Mouse (Mus musculus) myocyte (in vitro differentiated cells): ENCODE data around the gene Gm49368. TPM values are rescaled to one million over a fixed set of nuclear protein-coding genes. Genes with fewer than 3 reads are reported as not detected.

Experiments used
- H3K27me3 ChIP-seq: one replicate; pipeline ENCODE4 v1.6.1; 2011; ENCODE audit not compliant: control insufficient read depth, insufficient read depth, insufficient read length
- H3K36me3 ChIP-seq: one replicate; pipeline ENCODE4 v1.6.1; 2011; ENCODE audit not compliant: control insufficient read depth, insufficient read depth
- H3K4me2 ChIP-seq: one replicate; pipeline ENCODE4 v1.6.1; 2011; ENCODE audit warnings: low read depth, control low read depth
- H3K4me3 ChIP-seq: one replicate; pipeline ENCODE4 v1.5.1; 2011; ENCODE audit warnings: mild to moderate bottlenecking, control low read depth, moderate library complexity
- H3K79me2 ChIP-seq: one replicate; pipeline ENCODE4 v1.6.1; 2011; ENCODE audit not compliant: control insufficient read depth, insufficient read depth
- H3ac ChIP-seq: one replicate; pipeline ENCODE4 v1.6.1; 2011; ENCODE audit not compliant: control insufficient read depth, insufficient read length
- CEBPB ChIP-seq: IDR thresholded peaks from 2 replicates; pipeline ENCODE4 v1.6.1; 2011; ENCODE audit warnings: mild to moderate bottlenecking, moderate library complexity; ENCODE audit not compliant: poor library complexity, insufficient read depth, severe bottlenecking
- E2F4 ChIP-seq: IDR thresholded peaks from one replicate; pipeline ENCODE4 v1.6.1; 2011; ENCODE audit warnings: mild to moderate bottlenecking, control low read depth, moderate library complexity; ENCODE audit not compliant: insufficient read depth
- MAX ChIP-seq: IDR thresholded peaks from one replicate; pipeline ENCODE4 v1.6.1; 2011; ENCODE audit warnings: low read depth, mild to moderate bottlenecking, control low read depth
- MYOD1 ChIP-seq, 3 experiments: IDR thresholded peaks; one replicate each; pipeline ENCODE4 v1.6.1; 2011; ENCODE audit warnings: control low read depth in 2 of 3, low read depth in 2 of 3, mild to moderate bottlenecking in 2 of 3, moderate library complexity in 1 of 3; ENCODE audit not compliant: insufficient read length in 2 of 3, control insufficient read depth in 1 of 3
- MYOG ChIP-seq, 3 experiments: IDR thresholded peaks; one replicate each; pipeline ENCODE4 v1.6.1; 2011; ENCODE audit warnings: control low read depth in 2 of 3, low read depth in 2 of 3, mild to moderate bottlenecking in 2 of 3; ENCODE audit not compliant: insufficient read length in 2 of 3, control insufficient read depth in 1 of 3, insufficient read depth in 1 of 3
- POLR2A ChIP-seq: IDR thresholded peaks from one replicate; pipeline ENCODE4 v1.6.1; 2011; ENCODE audit warnings: low read depth, mild to moderate bottlenecking, control low read depth, moderate library complexity; ENCODE audit not compliant: insufficient read length
- POLR2AphosphoS2 ChIP-seq: IDR thresholded peaks from one replicate; pipeline ENCODE4 v1.6.1; 2011; ENCODE audit warnings: low read depth, control low read depth; ENCODE audit not compliant: insufficient read length
- REST ChIP-seq: IDR thresholded peaks from one replicate; pipeline ENCODE4 v1.6.1; 2011; ENCODE audit warnings: mild to moderate bottlenecking, control low read depth, moderate library complexity; ENCODE audit not compliant: insufficient read depth, insufficient read length
- SRF ChIP-seq: IDR thresholded peaks from one replicate; pipeline ENCODE4 v1.6.1; 2011; ENCODE audit warnings: low read depth; ENCODE audit not compliant: control insufficient read depth, insufficient read length
- TCF12 ChIP-seq: IDR thresholded peaks from one replicate; pipeline ENCODE4 v1.6.1; 2011; ENCODE audit warnings: mild to moderate bottlenecking, control low read depth; ENCODE audit not compliant: poor library complexity, insufficient read depth, severe bottlenecking
- TCF3 ChIP-seq: IDR thresholded peaks from one replicate; pipeline ENCODE4 v1.6.1; 2011; ENCODE audit warnings: low read depth, control low read depth; ENCODE audit not compliant: insufficient read length
- USF1 ChIP-seq: IDR thresholded peaks from one replicate; pipeline ENCODE4 v1.6.1; 2011; ENCODE audit warnings: low read depth, mild to moderate bottlenecking, control low read depth, moderate library complexity
- polyA plus RNA-seq: library from polyadenylated mRNA; unstranded; fragments of >200 nt; fragmentation: generic; extraction: Trizol; gene quantifications from one replicate; pipeline ENCODE4 v1.2.1, GENCODE M21; 2012; ENCODE audit warnings: missing spikeins

Gene Gm49368
- polyA plus RNA-seq, 1 experiment, result not detected

DNA sequence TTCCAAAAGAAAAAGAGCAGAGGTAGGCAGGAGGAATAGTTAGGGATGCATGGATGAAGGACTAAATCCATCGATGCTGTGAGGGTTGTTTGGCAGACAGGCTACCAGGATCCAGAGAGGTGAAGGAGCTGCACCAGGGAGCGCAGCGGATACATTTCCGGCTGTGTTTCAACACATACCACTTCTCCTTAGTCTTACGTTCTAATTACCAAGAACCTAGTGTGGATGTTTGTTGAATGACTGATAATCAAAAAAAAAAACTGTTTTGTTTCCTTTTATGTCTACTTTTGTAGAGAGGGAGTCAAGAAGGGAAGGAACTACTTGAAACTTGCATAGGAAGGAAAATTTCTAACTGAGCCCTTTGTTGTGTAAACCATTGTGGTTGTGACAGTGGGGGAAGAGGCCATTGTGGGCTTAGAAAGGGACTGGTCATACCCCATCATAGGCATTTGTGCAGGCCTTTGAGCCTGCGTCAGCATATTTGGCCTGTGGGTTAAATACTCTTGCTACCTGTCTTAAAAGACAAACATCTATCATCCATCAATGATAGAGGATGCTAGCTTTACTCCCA, 813 bp downstream of the Gm49368 start:
- no peaks in the 10 kb centered on the region for H3K36me3 ChIP-seq
- no peak overlapping the region for H3ac ChIP-seq
- peaks cover 14% of the 10 kb centered on the region for H3K27me3 ChIP-seq
- no peak overlapping the region for H3K4me2 ChIP-seq
- no peak for TF ChIP-seq POLR2AphosphoS2
- no peak for TF ChIP-seq USF1
- no peak for TF ChIP-seq MYOG (IDR thresholded peaks at IDR 0.05; ENCODE audit: control insufficient read depth in 1 of 3, insufficient read depth in 1 of 3, insufficient read length in 2 of 3, low read depth in 2 of 3)
- no peak for TF ChIP-seq E2F4
- TF ChIP-seq TCF3, result no peak
- TF ChIP-seq TCF12, result no peak
- no peak for TF ChIP-seq MYOD1 (IDR thresholded peaks at IDR 0.05; ENCODE audit: control insufficient read depth in 1 of 3, insufficient read length in 2 of 3, low read depth in 2 of 3)
- TF ChIP-seq MAX, result no peak
- no peaks in the 10 kb centered on the region for H3K79me2 ChIP-seq
- H3K4me3 ChIP-seq, result no peak overlapping the region

DNA sequence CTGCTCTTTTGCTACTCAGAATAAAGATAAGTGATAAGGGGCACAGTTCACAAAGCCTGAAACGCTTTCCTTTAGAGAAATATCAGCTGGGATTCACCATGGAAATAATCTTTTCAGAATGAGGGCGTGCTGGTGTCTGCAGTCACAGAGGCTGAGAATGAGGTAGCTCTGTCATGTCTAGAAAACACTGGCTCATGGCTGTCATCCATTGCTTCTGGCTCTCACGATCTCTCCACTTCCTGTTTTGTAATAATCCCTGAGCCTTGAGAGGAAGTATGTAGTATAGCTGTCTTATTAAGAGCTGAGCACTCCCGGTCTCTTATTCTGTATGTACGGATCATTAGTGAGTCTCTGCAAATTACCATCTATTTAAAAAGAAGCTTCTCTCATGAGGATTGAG, 3.1 kb downstream of the Gm49368 start:
- TF ChIP-seq TCF3, result no peak
- no peak for TF ChIP-seq MYOD1 (IDR thresholded peaks at IDR 0.05; ENCODE audit: control insufficient read depth in 1 of 3, insufficient read length in 2 of 3, low read depth in 2 of 3)
- TF ChIP-seq TCF12, result no peak
- TF ChIP-seq E2F4, result no peak
- no peak for TF ChIP-seq USF1
- TF ChIP-seq MAX, result no peak
- TF ChIP-seq REST, result no peak
- no peak for TF ChIP-seq POLR2A
- no peak for TF ChIP-seq CEBPB
- TF ChIP-seq MYOG (IDR thresholded peaks at IDR 0.05; ENCODE audit: control insufficient read depth in 1 of 3, insufficient read depth in 1 of 3, insufficient read length in 2 of 3, low read depth in 2 of 3), result no peak
- no peak for TF ChIP-seq SRF
- TF ChIP-seq POLR2AphosphoS2, result no peak
- Histone ChIP-seq H3ac (no peak overlapping the region), H3K27me3 (peaks cover 21% of the 10 kb centered on the region), H3K36me3 (no peaks in the 10 kb centered on the region), H3K79me2 (no peaks in the 10 kb centered on the region), H3K4me2 (no peak overlapping the region), H3K4me3 (no peak overlapping the region)

DNA sequence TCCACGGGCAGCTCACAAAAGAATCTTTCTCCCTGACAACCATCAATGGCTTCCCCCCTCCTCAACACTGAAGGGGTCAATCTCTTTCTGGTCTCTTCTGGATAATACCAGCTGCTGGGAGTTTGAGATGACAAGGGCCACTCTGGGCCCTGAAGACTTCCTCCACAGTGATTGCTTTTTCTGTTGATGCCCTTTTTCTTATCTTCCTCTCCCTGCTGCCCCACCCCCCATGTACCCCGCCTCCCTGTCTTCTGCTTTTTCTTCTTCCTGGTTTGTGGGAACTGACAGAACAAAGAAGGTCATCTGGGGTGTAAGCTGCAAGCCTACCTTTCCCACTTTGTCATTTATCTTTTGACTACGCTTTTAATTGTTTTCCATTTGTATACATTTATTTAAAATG, 5.4 kb downstream of the Gm49368 start:
- H3K36me3 ChIP-seq, result no peaks in the 10 kb centered on the region
- H3K79me2 ChIP-seq, result no peaks in the 10 kb centered on the region
- H3K4me2 ChIP-seq, result no peak overlapping the region
- peaks cover 31% of the 10 kb centered on the region for H3K27me3 ChIP-seq
- H3K4me3 ChIP-seq, result no peak overlapping the region
- TF ChIP-seq MYOD1 (IDR thresholded peaks at IDR 0.05; ENCODE audit: control insufficient read depth in 1 of 3, insufficient read length in 2 of 3, low read depth in 2 of 3) (no peak), REST (no peak), TCF12 (no peak), SRF (no peak), POLR2AphosphoS2 (no peak), MAX (no peak), MYOG (IDR thresholded peaks at IDR 0.05; ENCODE audit: control insufficient read depth in 1 of 3, insufficient read depth in 1 of 3, insufficient read length in 2 of 3, low read depth in 2 of 3) (no peak), POLR2A (no peak), E2F4 (no peak), TCF3 (no peak), USF1 (no peak), CEBPB (no peak)
- H3ac ChIP-seq, result no peak overlapping the region

DNA sequence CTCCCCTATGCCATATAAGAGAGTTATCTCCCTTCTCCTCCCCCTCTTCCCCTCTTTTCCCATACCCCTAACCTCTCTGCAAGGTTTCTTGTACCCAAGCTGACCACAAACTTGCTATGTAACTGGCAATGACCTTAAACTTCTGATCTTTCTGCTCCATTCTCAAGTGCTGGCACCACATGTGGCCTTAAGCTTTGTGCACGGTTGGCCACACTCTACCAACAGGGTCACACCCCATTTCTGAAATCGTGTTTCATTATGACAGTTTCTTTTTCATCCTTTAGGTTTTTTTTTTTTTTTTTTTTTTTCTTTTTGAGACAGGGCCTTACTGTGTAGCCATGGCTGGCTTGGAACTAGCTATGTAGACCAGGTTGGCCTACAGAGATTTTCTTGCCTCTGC, 7.4 kb downstream of the Gm49368 start:
- Histone ChIP-seq H3K79me2 (no peaks in the 10 kb centered on the region), H3K36me3 (no peaks in the 10 kb centered on the region), H3K4me2 (no peak overlapping the region), H3K27me3 (peaks cover 24% of the 10 kb centered on the region), H3K4me3 (no peak overlapping the region), H3ac (no peak overlapping the region)
- TF ChIP-seq SRF (no peak), CEBPB (no peak), E2F4 (no peak), REST (no peak), USF1 (no peak), POLR2AphosphoS2 (no peak), MYOD1 (IDR thresholded peaks at IDR 0.05; ENCODE audit: control insufficient read depth in 1 of 3, insufficient read length in 2 of 3, low read depth in 2 of 3) (no peak), TCF3 (no peak), POLR2A (no peak), MYOG (IDR thresholded peaks at IDR 0.05; ENCODE audit: control insufficient read depth in 1 of 3, insufficient read depth in 1 of 3, insufficient read length in 2 of 3, low read depth in 2 of 3) (no peak), TCF12 (no peak), MAX (no peak)

DNA sequence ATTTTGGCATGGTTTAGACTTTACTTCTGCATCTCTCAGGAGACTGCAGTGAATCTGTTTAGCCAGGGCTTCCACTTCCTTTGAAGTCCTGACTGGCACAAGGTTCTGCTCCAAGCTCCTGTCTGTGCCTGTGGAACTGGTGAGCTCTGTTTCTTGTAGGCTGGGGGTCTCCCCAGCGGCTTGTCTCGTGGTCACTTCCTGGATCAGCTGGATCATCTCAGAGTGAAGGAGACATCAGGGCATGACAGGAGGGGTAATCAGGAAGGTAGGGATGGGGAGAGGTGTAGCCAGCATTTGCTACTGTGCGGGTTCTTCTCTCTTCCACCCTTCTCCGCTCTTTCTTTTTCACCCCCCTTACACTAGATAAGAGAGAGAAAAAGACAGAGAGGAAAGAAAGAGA, 9.3 kb downstream of the Gm49368 start:
- H3K36me3 ChIP-seq, result no peaks in the 10 kb centered on the region
- H3K4me2 ChIP-seq, result no peak overlapping the region
- H3K27me3 ChIP-seq, result peaks cover 27% of the 10 kb centered on the region
- TF ChIP-seq CEBPB, result no peak
- TF ChIP-seq POLR2AphosphoS2, result no peak
- no peak for TF ChIP-seq SRF
- TF ChIP-seq TCF12, result no peak
- no peak for TF ChIP-seq MYOD1 (IDR thresholded peaks at IDR 0.05; ENCODE audit: control insufficient read depth in 1 of 3, insufficient read length in 2 of 3, low read depth in 2 of 3)
- no peak for TF ChIP-seq E2F4
- no peak for TF ChIP-seq TCF3
- TF ChIP-seq USF1, result no peak
- TF ChIP-seq MYOG (IDR thresholded peaks at IDR 0.05; ENCODE audit: control insufficient read depth in 1 of 3, insufficient read depth in 1 of 3, insufficient read length in 2 of 3, low read depth in 2 of 3), result no peak
- no peak overlapping the region for H3ac ChIP-seq
- no peak overlapping the region for H3K4me3 ChIP-seq
- H3K79me2 ChIP-seq, result no peaks in the 10 kb centered on the region
